Mouse (Mus musculus): ENCODE measurements around the gene Gm10134. TPM values are rescaled to one million over a fixed set of nuclear protein-coding genes. Genes with fewer than 3 reads are reported as not detected.
"Not testable (repeated sequence)": the region's sequence is repeated elsewhere in the genome, so short reads cannot be mapped to it uniquely, and the experiment has no call there.

Gene Gm10134
- total RNA-seq (2021) = 1 to 10 TPM in 1 of 2 experiments, not detected in 1; 1.4 TPM

GRCm38 (mm10) chr2:28505795-28506194, at the start of gene Gm10134:
Gm10134 (plus strand) TSS chr2:28506095.
- no peak for DNase-seq (ENCODE audit: low spot score)
- intact Hi-C loops (cut with DNase I) = no loop called here

- no peak for DNase-seq (ENCODE audit: low spot score)
- intact Hi-C loops (cut with DNase I) = no loop called here
These were observed 49.3 kb upstream of the Gm10134 start for GRCm38 (mm10) chr2:28456616-28457015.

GRCm38 (mm10) chr2:28463919-28464318, 42.0 kb upstream of the Gm10134 start:
- intact Hi-C loops (cut with DNase I) = no loop called here
- DNase-seq (ENCODE audit: low spot score) = no peak

GRCm38 (mm10) chr2:28464919-28465318, 41.0 kb upstream of the Gm10134 start:
- DNase-seq (ENCODE audit: low spot score) = no peak
- intact Hi-C loops (cut with DNase I) = no loop called here

- no peak for DNase-seq (ENCODE audit: low spot score)
- intact Hi-C loops (cut with DNase I) = no loop called here
These were observed 39.9 kb upstream of the Gm10134 start, which contains the start of gene 1700007K13Rik for GRCm38 (mm10) chr2:28465836-28466518. 1700007K13Rik (minus strand) TSS chr2:28466332.

GRCm38 (mm10) chr2:28467860-28468485, 37.9 kb upstream of the Gm10134 start, which contains the start of gene Mrps2:
Mrps2 (plus strand) TSS chr2:28468066.
- intact Hi-C loops (cut with DNase I) = no loop called here
- DNase-seq (ENCODE audit: low spot score) = peak; percentile 54

- intact Hi-C loops (cut with DNase I) = no loop called here
- DNase-seq (ENCODE audit: low spot score) = no peak
These were observed 37.2 kb upstream of the Gm10134 start for GRCm38 (mm10) chr2:28468486-28469225.

GRCm38 (mm10) chr2:28469461-28469860, 36.4 kb upstream of the Gm10134 start:
- intact Hi-C loops (cut with DNase I) = no loop called here

GRCm38 (mm10) chr2:28470591-28470990, 35.3 kb upstream of the Gm10134 start:
- intact Hi-C loops (cut with DNase I) = no loop called here
- DNase-seq (ENCODE audit: low spot score) = no peak

More at GRCm38 (mm10) chr2:28469461-28469860, 36.4 kb upstream of the Gm10134 start:
- DNase-seq (ENCODE audit: low spot score) = no peak

GRCm38 (mm10) chr2:28472011-28472410, 33.9 kb upstream of the Gm10134 start:
- DNase-seq (ENCODE audit: low spot score); intact Hi-C loops (cut with DNase I): not testable (repeated sequence)

GRCm38 (mm10) chr2:28477993-28478392, 27.9 kb upstream of the Gm10134 start:
- DNase-seq (ENCODE audit: low spot score); intact Hi-C loops (cut with DNase I): not testable (repeated sequence)

GRCm38 (mm10) chr2:28479208-28480204, 26.4 kb upstream of the Gm10134 start:
- intact Hi-C loops (cut with DNase I) = no loop called here
- no peak for DNase-seq (ENCODE audit: low spot score)

GRCm38 (mm10) chr2:28483861-28484260, 22.0 kb upstream of the Gm10134 start:
- intact Hi-C loops (cut with DNase I) = no loop called here
- no peak for DNase-seq (ENCODE audit: low spot score)

- intact Hi-C loops (cut with DNase I) = no loop called here
- no peak for DNase-seq (ENCODE audit: low spot score)
These were observed 11.4 kb upstream of the Gm10134 start for GRCm38 (mm10) chr2:28494521-28494920.

GRCm38 (mm10) chr2:28495207-28495756, 10.6 kb upstream of the Gm10134 start:
- intact Hi-C loops (cut with DNase I) = no loop called here
- no peak for DNase-seq (ENCODE audit: low spot score)

- intact Hi-C loops (cut with DNase I) = no loop called here
- DNase-seq (ENCODE audit: low spot score) = no peak
These were observed 9.9 kb upstream of the Gm10134 start for GRCm38 (mm10) chr2:28495801-28496595.

- intact Hi-C loops (cut with DNase I) = no loop called here
- no peak for DNase-seq (ENCODE audit: low spot score)
These were observed 9.2 kb upstream of the Gm10134 start, which contains the start of gene Gbgt1 for GRCm38 (mm10) chr2:28496671-28497070. Gbgt1 (plus strand) TSS chr2:28496891.

GRCm38 (mm10) chr2:28497561-28497960, 8.3 kb upstream of the Gm10134 start:
- no peak for DNase-seq (ENCODE audit: low spot score)
- intact Hi-C loops (cut with DNase I) = no loop called here
